Mouse (Mus musculus): Measurements from ENCODE around the gene Nme1. TPM values are rescaled to one million over a fixed set of nuclear protein-coding genes. Genes with fewer than 3 reads are reported as not detected.

Gene Nme1
- polyA plus RNA-seq, 1 experiment from 2014 or later, result 315 TPM

GRCm38 (mm10) chr11:93972951-93973350 is 4.6 kb upstream of the Nme1 start:
- H3K4me2 ChIP-seq, result no peak overlapping the region
- 89% methylated on average over 5 of the region's 5 CpGs for WGBS
- DNase-seq (ENCODE audit: low spot score), result no peak

GRCm38 (mm10) chr11:93969799-93970198 is 1.5 kb upstream of the Nme1 start:
- no peaks in the 10 kb centered on the region for H3K27me3 ChIP-seq (replicated peaks; ENCODE audit: control insufficient read depth, insufficient read depth, low read length)
- no peak overlapping the region for H3K9ac ChIP-seq (ENCODE audit: low read depth, low read length)
- H3K4me2 ChIP-seq, result no peak overlapping the region
- ATAC-seq (replicated peaks; ENCODE audit: low FRiP score) (no peak), DNase-seq (ENCODE audit: low spot score) (no peak)
- no peak overlapping the region for H3K4me3 ChIP-seq (ENCODE audit: low read depth, low read length)
- no peak overlapping the region for H3K27ac ChIP-seq (ENCODE audit: low read depth, low read length)
- 78% methylated on average over 1 of the region's 1 CpGs for WGBS
- no peaks in the 10 kb centered on the region for H3K9me3 ChIP-seq (ENCODE audit: control insufficient read depth, low read length)
- H3K36me3 ChIP-seq (ENCODE audit: control insufficient read depth, insufficient read depth, low read length), result peaks cover 9% of the 10 kb centered on the region; the same call in 1 of the 2 replicates
- H3K4me1 ChIP-seq (replicated peaks; ENCODE audit: control insufficient read depth, insufficient read depth, low read length), result no peaks in the 10 kb centered on the region

More at GRCm38 (mm10) chr11:93972951-93973350, 4.6 kb upstream of the Nme1 start:
- Histone ChIP-seq H3K9ac (ENCODE audit: low read depth, low read length) (no peak overlapping the region), H3K4me1 (replicated peaks; ENCODE audit: control insufficient read depth, insufficient read depth, low read length) (no peaks in the 10 kb centered on the region), H3K27ac (ENCODE audit: low read depth, low read length) (no peak overlapping the region), H3K9me3 (ENCODE audit: control insufficient read depth, low read length) (no peaks in the 10 kb centered on the region), H3K36me3 (ENCODE audit: control insufficient read depth, insufficient read depth, low read length) (no peaks in the 10 kb centered on the region), H3K4me3 (ENCODE audit: low read depth, low read length) (no peak overlapping the region), H3K27me3 (replicated peaks; ENCODE audit: control insufficient read depth, insufficient read depth, low read length) (no peaks in the 10 kb centered on the region)
- ATAC-seq (replicated peaks; ENCODE audit: low FRiP score), result no peak

- DNase-seq (ENCODE audit: low spot score), result no peak
Observed at GRCm38 (mm10) chr11:93969171-93969570, 850 bp upstream of the Nme1 start.

GRCm38 (mm10) chr11:93968848-93969128 is 467 bp upstream of the Nme1 start:
- H3K27ac ChIP-seq (ENCODE audit: low read depth, low read length), result no peak overlapping the region

More at GRCm38 (mm10) chr11:93969171-93969570, 850 bp upstream of the Nme1 start:
- Histone ChIP-seq H3K4me2 (peak overlapping the region; percentile 55), H3K27ac (ENCODE audit: low read depth, low read length) (no peak overlapping the region), H3K4me3 (ENCODE audit: low read depth, low read length) (no peak overlapping the region), H3K9ac (ENCODE audit: low read depth, low read length) (no peak overlapping the region), H3K4me1 (replicated peaks; ENCODE audit: control insufficient read depth, insufficient read depth, low read length) (no peaks in the 10 kb centered on the region), H3K36me3 (ENCODE audit: control insufficient read depth, insufficient read depth, low read length) (peaks cover 13% of the 10 kb centered on the region), H3K27me3 (replicated peaks; ENCODE audit: control insufficient read depth, insufficient read depth, low read length) (no peaks in the 10 kb centered on the region), H3K9me3 (ENCODE audit: control insufficient read depth, low read length) (no peaks in the 10 kb centered on the region)
- 95% methylated on average over 6 of the region's 6 CpGs for WGBS
- no peak for ATAC-seq (replicated peaks; ENCODE audit: low FRiP score)

GRCm38 (mm10) chr11:93967381-93967780 is 940 bp downstream of the Nme1 start:
- H3K36me3 ChIP-seq (ENCODE audit: control insufficient read depth, insufficient read depth, low read length), result peaks cover 25% of the 10 kb centered on the region
- 0 out of 2 replicates have a peak, but pooled peaks have one; percentile 8 for ATAC-seq (replicated peaks; ENCODE audit: low FRiP score)
- peak overlapping the region; percentile 63 for H3K4me2 ChIP-seq
- peak overlapping the region; percentile 59; the same call in 1 of the 2 replicates for H3K27ac ChIP-seq (ENCODE audit: low read depth, low read length)
- no peaks in the 10 kb centered on the region for H3K4me1 ChIP-seq (replicated peaks; ENCODE audit: control insufficient read depth, insufficient read depth, low read length)
- H3K4me3 ChIP-seq (ENCODE audit: low read depth, low read length), result peak overlapping the region; percentile 75
- WGBS, result 3% methylated on average over 11 of the region's 11 CpGs
- H3K27me3 ChIP-seq (replicated peaks; ENCODE audit: control insufficient read depth, insufficient read depth, low read length), result no peaks in the 10 kb centered on the region
- peak; percentile 55 for DNase-seq (ENCODE audit: low spot score)
- no peaks in the 10 kb centered on the region for H3K9me3 ChIP-seq (ENCODE audit: control insufficient read depth, low read length)
- peak overlapping the region; percentile 84 for H3K9ac ChIP-seq (ENCODE audit: low read depth, low read length)

More at GRCm38 (mm10) chr11:93968848-93969128, 467 bp upstream of the Nme1 start:
- Histone ChIP-seq H3K27me3 (replicated peaks; ENCODE audit: control insufficient read depth, insufficient read depth, low read length) (no peaks in the 10 kb centered on the region), H3K9ac (ENCODE audit: low read depth, low read length) (no peak overlapping the region), H3K4me3 (ENCODE audit: low read depth, low read length) (peak overlapping the region; percentile 75), H3K9me3 (ENCODE audit: control insufficient read depth, low read length) (no peaks in the 10 kb centered on the region), H3K4me1 (replicated peaks; ENCODE audit: control insufficient read depth, insufficient read depth, low read length) (no peaks in the 10 kb centered on the region), H3K4me2 (peak overlapping the region; percentile 55), H3K36me3 (ENCODE audit: control insufficient read depth, insufficient read depth, low read length) (peaks cover 17% of the 10 kb centered on the region)
- ATAC-seq (replicated peaks; ENCODE audit: low FRiP score) (no peak), DNase-seq (ENCODE audit: low spot score) (no peak)
- WGBS, result 40% methylated on average over 6 of the region's 6 CpGs

GRCm38 (mm10) chr11:93965391-93965790 is 2.9 kb downstream of the Nme1 start:
- Histone ChIP-seq H3K4me3 (ENCODE audit: low read depth, low read length) (no peak overlapping the region), H3K4me1 (replicated peaks; ENCODE audit: control insufficient read depth, insufficient read depth, low read length) (0 out of 2 replicates have a peak, but pooled peaks cover 2% of the 10 kb centered on the region), H3K9ac (ENCODE audit: low read depth, low read length) (no peak overlapping the region), H3K27me3 (replicated peaks; ENCODE audit: control insufficient read depth, insufficient read depth, low read length) (no peaks in the 10 kb centered on the region), H3K36me3 (ENCODE audit: control insufficient read depth, insufficient read depth, low read length) (peaks cover 41% of the 10 kb centered on the region), H3K4me2 (no peak overlapping the region), H3K27ac (ENCODE audit: low read depth, low read length) (no peak overlapping the region), H3K9me3 (ENCODE audit: control insufficient read depth, low read length) (no peaks in the 10 kb centered on the region)
- ATAC-seq (replicated peaks; ENCODE audit: low FRiP score), result no peak
- 79% methylated on average over 6 of the region's 6 CpGs for WGBS
- no peak for DNase-seq (ENCODE audit: low spot score)

- H3K4me3 ChIP-seq (ENCODE audit: low read depth, low read length), result no peak overlapping the region
- no peaks in the 10 kb centered on the region for H3K9me3 ChIP-seq (ENCODE audit: control insufficient read depth, low read length)
- no peak overlapping the region for H3K9ac ChIP-seq (ENCODE audit: low read depth, low read length)
- DNase-seq (ENCODE audit: low spot score) (no peak), ATAC-seq (replicated peaks; ENCODE audit: low FRiP score) (no peak)
- peaks cover 58% of the 10 kb centered on the region for H3K36me3 ChIP-seq (ENCODE audit: control insufficient read depth, insufficient read depth, low read length)
- no peaks in the 10 kb centered on the region for H3K27me3 ChIP-seq (replicated peaks; ENCODE audit: control insufficient read depth, insufficient read depth, low read length)
- H3K4me2 ChIP-seq, result no peak overlapping the region
- 0 out of 2 replicates have a peak, but pooled peaks cover 2% of the 10 kb centered on the region for H3K4me1 ChIP-seq (replicated peaks; ENCODE audit: control insufficient read depth, insufficient read depth, low read length)
- WGBS, result 83% methylated on average over 4 of the region's 4 CpGs
- no peak overlapping the region for H3K27ac ChIP-seq (ENCODE audit: low read depth, low read length)
Observed at GRCm38 (mm10) chr11:93963013-93963412, 5.3 kb downstream of the Nme1 start.

GRCm38 (mm10) chr11:93961482-93961881 is 6.8 kb downstream of the Nme1 start:
- H3K27me3 ChIP-seq (replicated peaks; ENCODE audit: control insufficient read depth, insufficient read depth, low read length), result no peaks in the 10 kb centered on the region
- ATAC-seq (replicated peaks; ENCODE audit: low FRiP score) (no peak), DNase-seq (ENCODE audit: low spot score) (no peak)

GRCm38 (mm10) chr11:93957746-93958145 is 10.6 kb downstream of the Nme1 start:
- H3K4me2 ChIP-seq, result no peak overlapping the region
- peaks cover 44% of the 10 kb centered on the region for H3K36me3 ChIP-seq (ENCODE audit: control insufficient read depth, insufficient read depth, low read length)
- no peak overlapping the region for H3K9ac ChIP-seq (ENCODE audit: low read depth, low read length)
- H3K9me3 ChIP-seq (ENCODE audit: control insufficient read depth, low read length), result no peaks in the 10 kb centered on the region
- DNase-seq (ENCODE audit: low spot score) (no peak), ATAC-seq (replicated peaks; ENCODE audit: low FRiP score) (no peak)
- H3K4me3 ChIP-seq (ENCODE audit: low read depth, low read length), result no peak overlapping the region
- 78% methylated on average over 4 of the region's 4 CpGs for WGBS
- peaks cover 21% of the 10 kb centered on the region for H3K4me1 ChIP-seq (replicated peaks; ENCODE audit: control insufficient read depth, insufficient read depth, low read length)
- H3K27me3 ChIP-seq (replicated peaks; ENCODE audit: control insufficient read depth, insufficient read depth, low read length), result no peaks in the 10 kb centered on the region
- no peak overlapping the region for H3K27ac ChIP-seq (ENCODE audit: low read depth, low read length)

More at GRCm38 (mm10) chr11:93961482-93961881, 6.8 kb downstream of the Nme1 start:
- no peak overlapping the region for H3K27ac ChIP-seq (ENCODE audit: low read depth, low read length)
- peaks cover 8% of the 10 kb centered on the region for H3K4me1 ChIP-seq (replicated peaks; ENCODE audit: control insufficient read depth, insufficient read depth, low read length)
- H3K36me3 ChIP-seq (ENCODE audit: control insufficient read depth, insufficient read depth, low read length), result peaks cover 63% of the 10 kb centered on the region
- no peak overlapping the region for H3K9ac ChIP-seq (ENCODE audit: low read depth, low read length)
- no peak overlapping the region for H3K4me2 ChIP-seq
- H3K9me3 ChIP-seq (ENCODE audit: control insufficient read depth, low read length), result no peaks in the 10 kb centered on the region
- no peak overlapping the region for H3K4me3 ChIP-seq (ENCODE audit: low read depth, low read length)
- 89% methylated on average over 6 of the region's 6 CpGs for WGBS
